Mouse (Mus musculus) layer of hippocampus, adult 9-10 months (tissue): Measurements from ENCODE around the gene Fndc5.
A peak's percentile ranks its signal among the peaks of the same experiment; 100 is the strongest.

ENCODE experiments used
- DNase-seq: peaks from one replicate; pipeline ENCODE4 v3.0.0; 2022; ENCODE audit warnings: low spot score

The Fndc5 gene

DNA sequence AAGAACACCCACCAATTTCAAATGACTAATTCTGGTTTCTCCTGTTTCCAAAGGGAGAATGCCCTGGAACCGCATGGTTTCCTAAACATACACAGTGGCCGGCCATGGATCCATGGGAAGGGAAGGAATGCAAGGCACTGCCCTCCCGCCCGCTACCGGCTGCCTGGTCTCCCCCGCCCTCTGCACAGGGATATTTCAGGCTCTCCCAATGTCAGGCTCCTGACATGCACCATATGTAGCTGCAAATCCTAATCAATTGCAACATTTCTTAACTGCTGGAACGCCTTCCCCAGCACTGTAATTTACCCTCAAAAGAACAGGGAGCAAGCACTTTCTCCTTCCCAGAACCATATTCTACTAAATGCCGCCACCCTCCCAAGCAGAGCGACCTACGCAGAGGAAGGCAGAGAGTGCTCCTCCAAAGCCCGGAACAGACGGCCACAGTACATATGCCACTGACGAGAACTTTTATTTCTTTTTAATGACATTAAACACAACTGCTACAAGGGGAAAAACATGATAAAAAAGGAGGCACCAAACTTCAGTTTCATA, 10.8 kb downstream of the Fndc5 start:
- DNase-seq: no peak

DNA sequence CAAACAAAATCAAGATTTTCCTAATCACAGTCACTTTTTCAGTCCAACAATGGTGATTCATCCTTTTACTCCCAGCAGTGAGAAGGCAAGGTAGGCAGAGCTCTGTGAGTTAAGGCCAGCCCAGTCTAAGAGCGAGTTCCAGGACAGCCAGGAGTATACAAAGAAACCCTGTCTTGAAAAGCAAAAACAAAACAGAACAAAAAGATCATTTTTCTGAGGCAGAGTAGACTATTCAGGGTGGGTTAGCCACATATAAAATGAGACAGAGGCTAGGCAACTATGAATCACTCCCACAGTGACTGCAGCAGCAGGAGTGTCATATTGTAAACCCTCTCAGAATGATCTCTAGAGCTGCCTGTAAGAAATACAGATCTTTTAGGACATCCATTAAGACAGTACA, 12.5 kb downstream of the Fndc5 start:
- DNase-seq: no peak

GRCm38 (mm10) chr4:129151276-129151811, 14.5 kb downstream of the Fndc5 start:
- DNase-seq: no peak

GRCm38 (mm10) chr4:129157541-129157940, 20.7 kb downstream of the Fndc5 start:
- no peak for DNase-seq

GRCm38 (mm10) chr4:129158549-129158948, 21.8 kb downstream of the Fndc5 start:
- DNase-seq: no peak

DNA sequence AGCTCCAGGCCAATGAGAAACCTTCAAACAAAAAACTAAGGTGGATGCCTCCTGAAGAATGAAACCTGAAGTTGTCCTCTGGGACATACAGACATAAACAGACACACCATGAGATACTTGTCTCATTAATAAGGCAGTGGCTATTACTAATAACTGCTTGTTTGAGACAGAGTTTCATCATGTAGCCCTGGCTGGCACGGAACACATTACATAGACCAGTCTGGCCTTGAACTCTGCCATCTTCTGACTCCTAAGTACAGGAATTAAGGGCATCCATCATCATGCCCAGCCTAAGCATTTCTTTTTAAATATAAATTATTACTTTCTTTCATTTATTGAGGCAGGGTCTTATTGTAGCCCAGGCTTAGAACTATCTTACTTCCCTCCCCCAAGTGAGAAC, 24.3 kb downstream of the Fndc5 start:
- no peak for DNase-seq

DNA sequence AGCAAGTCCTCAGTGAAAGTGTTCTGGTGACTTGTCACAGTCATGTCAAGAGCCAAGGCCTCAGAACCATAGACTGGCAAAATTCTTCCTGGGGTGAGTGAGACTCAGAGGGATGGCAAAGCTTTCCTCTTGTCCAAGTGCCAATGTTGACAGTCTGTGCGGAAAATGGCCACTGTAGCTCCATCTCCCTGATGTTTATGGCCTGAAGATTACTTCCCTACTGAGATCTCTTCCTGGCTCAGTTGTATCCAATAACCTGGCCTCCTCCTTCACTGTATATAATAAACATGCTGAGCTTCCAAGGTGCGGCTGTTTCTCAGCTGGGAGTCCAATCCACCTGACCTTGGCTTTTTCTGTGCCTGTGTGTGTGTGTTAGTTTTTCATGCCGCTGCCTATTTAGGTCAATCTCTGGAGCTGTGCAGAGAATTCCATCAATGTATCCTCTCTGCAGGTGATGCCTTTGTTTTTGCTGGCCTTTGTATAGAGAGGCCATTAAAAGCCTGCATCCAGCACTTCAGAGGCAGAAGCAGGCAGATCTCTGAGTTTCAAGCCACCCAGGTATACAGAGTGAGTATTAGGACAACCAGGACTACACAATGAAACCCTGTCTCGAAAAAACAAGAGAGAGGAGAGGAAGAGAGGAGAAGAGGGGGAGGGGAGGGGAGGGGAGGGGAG, 24.9 kb downstream of the Fndc5 start:
- no peak for DNase-seq

DNA sequence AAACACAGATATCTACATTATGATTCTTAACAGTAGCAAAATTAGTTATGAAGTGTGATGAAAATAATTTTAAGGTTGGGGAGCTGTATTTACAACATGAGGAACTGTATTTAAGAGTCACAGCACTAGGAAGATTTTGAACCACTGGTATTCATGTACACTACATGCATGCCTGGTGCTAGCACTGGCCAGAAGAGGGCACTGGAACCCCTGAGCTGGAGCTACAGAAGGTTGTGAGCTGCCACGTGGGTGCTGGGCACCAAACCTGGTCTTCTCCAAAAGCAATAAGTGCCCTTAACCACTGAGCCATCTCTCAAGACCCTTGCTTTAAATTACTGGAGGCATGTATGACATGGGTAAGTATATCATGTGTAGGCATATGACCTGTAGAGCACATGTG, 35.7 kb downstream of the Fndc5 start:
- DNase-seq: no peak

- no peak for DNase-seq
Observed at GRCm38 (mm10) chr4:129179560-129179959, 42.8 kb downstream of the Fndc5 start.

GRCm38 (mm10) chr4:129188041-129188659, 51.4 kb downstream of the Fndc5 start:
- DNase-seq: no peak

GRCm38 (mm10) chr4:129188803-129189541, 52.2 kb downstream of the Fndc5 start:
- DNase-seq: no peak

GRCm38 (mm10) chr4:129189542-129190519, 53.0 kb downstream of the Fndc5 start, which contains the start of the genes S100pbp and Yars:
TSS of gene S100pbp (minus strand) at chr4:129189727.
TSS of gene Yars (plus strand) at chr4:129189760.
- peak; percentile 91 for DNase-seq

- no peak for DNase-seq
Observed at GRCm38 (mm10) chr4:129190538-129190937, 53.7 kb downstream of the Fndc5 start.

GRCm38 (mm10) chr4:129191691-129192090, 54.9 kb downstream of the Fndc5 start:
- DNase-seq: no peak
